Mouse (Mus musculus): ENCODE measurements around the gene Defb47. TPM values are rescaled to one million over a fixed set of nuclear protein-coding genes. Genes with fewer than 3 reads are reported as not detected.

Gene Defb47
- polyA plus RNA-seq, 1 experiment from 2014 or later = not detected

GRCm38 (mm10) chr14:63013082-63013481, 15.2 kb downstream of the Defb47 start:
- H3K9me3 ChIP-seq = no peaks in the 10 kb centered on the region
- no peak for DNase-seq (ENCODE audit: low spot score)
- no peaks in the 10 kb centered on the region for H3K4me1 ChIP-seq (replicated peaks)
- H3K27ac ChIP-seq = no peak overlapping the region
- no peak overlapping the region for H3K4me3 ChIP-seq
- no peaks in the 10 kb centered on the region for H3K36me3 ChIP-seq
- 86% methylated on average over 4 of the region's 4 CpGs for WGBS
- no peaks in the 10 kb centered on the region for H3K27me3 ChIP-seq (ENCODE audit: insufficient read depth, poor library complexity, severe bottlenecking)

- Histone ChIP-seq H3K36me3 (no peaks in the 10 kb centered on the region), H3K4me1 (replicated peaks) (no peaks in the 10 kb centered on the region), H3K27me3 (ENCODE audit: insufficient read depth, poor library complexity, severe bottlenecking) (no peaks in the 10 kb centered on the region), H3K4me3 (no peak overlapping the region), H3K9me3 (no peaks in the 10 kb centered on the region), H3K27ac (no peak overlapping the region)
- 93% methylated on average over 4 of the region's 4 CpGs for WGBS
- no peak for DNase-seq (ENCODE audit: low spot score)
Measured at GRCm38 (mm10) chr14:63014667-63015066, 16.8 kb downstream of the Defb47 start.

- H3K9me3 ChIP-seq = no peaks in the 10 kb centered on the region
- H3K4me1 ChIP-seq (replicated peaks) = no peaks in the 10 kb centered on the region
- no peak overlapping the region for H3K27ac ChIP-seq
- H3K4me3 ChIP-seq = no peak overlapping the region
- H3K27me3 ChIP-seq (ENCODE audit: insufficient read depth, poor library complexity, severe bottlenecking) = no peaks in the 10 kb centered on the region
- WGBS = 63% methylated on average over 6 of the region's 6 CpGs
- H3K36me3 ChIP-seq = no peaks in the 10 kb centered on the region
- DNase-seq (ENCODE audit: low spot score) = no peak
Measured at GRCm38 (mm10) chr14:63020524-63021156, 22.8 kb downstream of the Defb47 start.

- DNase-seq (ENCODE audit: low spot score) = no peak
- H3K4me3 ChIP-seq = no peak within 1 kb of the TSS
- H3K27ac ChIP-seq = no peak within 1 kb of the TSS
- WGBS = 77% methylated on average over 3 of the region's 3 CpGs
- H3K9me3 ChIP-seq = no peaks in the 10 kb centered on the region
- H3K4me1 ChIP-seq (replicated peaks) = peaks cover 3% of the 10 kb centered on the region; the same call in 1 of the 2 replicates
- no peaks in the 10 kb centered on the region for H3K36me3 ChIP-seq
- H3K27me3 ChIP-seq (ENCODE audit: insufficient read depth, poor library complexity, severe bottlenecking) = no peaks in the 10 kb centered on the region
Measured at GRCm38 (mm10) chr14:63046691-63047090, 48.8 kb downstream of the Defb47 start, which contains the start of gene Defb42. Defb42 (plus strand) TSS chr14:63046991.

- H3K9me3 ChIP-seq = no peaks in the 10 kb centered on the region
- H3K27ac ChIP-seq = no peak within 1 kb of the TSS
- H3K27me3 ChIP-seq (ENCODE audit: insufficient read depth, poor library complexity, severe bottlenecking) = no peaks in the 10 kb centered on the region
- peaks cover 8% of the 10 kb centered on the region; the same call in 1 of the 2 replicates for H3K4me1 ChIP-seq (replicated peaks)
- no peak within 1 kb of the TSS for H3K4me3 ChIP-seq
- 65% methylated on average over 12 of the region's 14 CpGs for WGBS
- no peaks in the 10 kb centered on the region for H3K36me3 ChIP-seq
- DNase-seq (ENCODE audit: low spot score) = no peak
Measured at GRCm38 (mm10) chr14:63049910-63050370, 52.1 kb downstream of the Defb47 start, which contains the start of gene Defb30. Defb30 (minus strand) TSS chr14:63049960.

Other genes with a start within 250 kb of the Defb47 start
- 17.7 and 20.5 TPM in 2 replicates for gene Ints6, start 236.9 kb upstream of the Defb47 start, polyA plus RNA-seq (2016; fragmentation: Nextera tagmentation; extraction: Ambion mirVana)
- 12.9 and 14.2 TPM in 2 replicates for gene Wdfy2, start 160.4 kb upstream of the Defb47 start, polyA plus RNA-seq (2016; fragmentation: Nextera tagmentation; extraction: Ambion mirVana)
- not detected in 2 replicates for gene Defb48, start 13.6 kb upstream of the Defb47 start, polyA plus RNA-seq (2016; fragmentation: Nextera tagmentation; extraction: Ambion mirVana)
- gene Defb43, start 13.7 kb downstream of the Defb47 start, polyA plus RNA-seq (2016; fragmentation: Nextera tagmentation; extraction: Ambion mirVana) = not detected in 2 replicates
- 0.10 TPM in 1 of 2 replicates, not detected in the other for gene Defb42, start 48.9 kb downstream of the Defb47 start, polyA plus RNA-seq (2016; fragmentation: Nextera tagmentation; extraction: Ambion mirVana)
- gene Defb30, start 51.9 kb downstream of the Defb47 start, polyA plus RNA-seq (2016; fragmentation: Nextera tagmentation; extraction: Ambion mirVana) = not detected in 2 replicates